Mouse (Mus musculus) C2C12 (cell line): ENCODE measurements around the gene Bpifa1.

Source experiments
- CTCF ChIP-seq: IDR thresholded peaks from one replicate; pipeline ENCODE4 v1.5.1; 2011; ENCODE audit not compliant: control insufficient read depth, insufficient read depth, insufficient read length
- FOSL1 ChIP-seq: IDR thresholded peaks from one replicate; pipeline ENCODE4 v1.8.0; 2011; ENCODE audit warnings: mild to moderate bottlenecking, low read length; ENCODE audit not compliant: poor library complexity, insufficient read depth, severe bottlenecking
- MAX ChIP-seq: IDR thresholded peaks from one replicate; pipeline ENCODE4 v1.6.1; 2011; ENCODE audit warnings: mild to moderate bottlenecking, control low read depth
- USF1 ChIP-seq: IDR thresholded peaks from one replicate; pipeline ENCODE4 v1.6.1; 2011; ENCODE audit warnings: low read depth, mild to moderate bottlenecking, control low read depth, moderate library complexity

DNA sequence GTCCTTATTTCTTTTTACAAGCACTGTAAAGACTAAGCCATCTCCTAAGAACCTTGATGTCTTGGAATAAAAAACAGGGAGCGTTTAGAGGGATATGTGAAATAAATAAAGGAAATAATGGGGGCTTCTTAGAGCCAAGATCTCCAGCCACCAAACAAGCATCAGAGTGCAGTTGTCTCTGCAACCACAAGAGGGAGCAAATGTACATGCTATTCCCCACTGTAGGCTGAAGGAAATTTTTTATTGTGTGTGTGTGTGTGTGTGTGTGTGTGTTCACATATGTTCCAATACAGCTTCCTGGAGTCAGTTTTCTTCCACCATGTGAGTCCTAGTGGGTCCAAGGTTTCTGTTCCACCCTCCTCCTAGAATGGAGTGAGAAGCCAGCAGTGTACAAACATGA lies 30.6 kb downstream of the Bpifa1 start:
- no peak for TF ChIP-seq CTCF
- TF ChIP-seq MAX = no peak
- no peak for TF ChIP-seq USF1
- TF ChIP-seq FOSL1 = no peak
